Mouse (Mus musculus) stomach, embryonic 15.5 days (tissue): ENCODE measurements around the gene Usp45. TPM values are rescaled to one million over a fixed set of nuclear protein-coding genes. Genes with fewer than 3 reads are reported as not detected.

Source experiments
- ATAC-seq: fragments of 200-750 bp; cut with Nextera tagmentation; 2 replicates; pipeline ENCODE4 v1.8.0; 2017; ENCODE audit warnings: low read depth, moderate number of reproducible peaks, moderate TSS enrichment; ENCODE audit not compliant: insufficient read depth, low FRiP score
- H3K27ac ChIP-seq: fragments of 300-500 bp; sonication (generic); 2 replicates; pipeline ENCODE4 v1.5.1; 2015; ENCODE audit warnings: mild to moderate bottlenecking, inconsistent platforms
- H3K27me3 ChIP-seq: fragments of 300-500 bp; sonication (generic); replicated peaks from 2 replicates; pipeline ENCODE4 v1.6.1; 2015; ENCODE audit warnings: inconsistent platforms
- H3K36me3 ChIP-seq: fragments of 300-500 bp; sonication (generic); 2 replicates; pipeline ENCODE4 v1.6.1; 2015; ENCODE audit warnings: inconsistent platforms
- H3K4me1 ChIP-seq: fragments of 300-500 bp; sonication (generic); 2 replicates; pipeline ENCODE4 v1.6.1; 2015; ENCODE audit warnings: inconsistent platforms
- H3K4me2 ChIP-seq: fragments of 300-500 bp; sonication (generic); 2 replicates; pipeline ENCODE4 v1.6.1; 2015; ENCODE audit warnings: mild to moderate bottlenecking, inconsistent platforms
- H3K4me3 ChIP-seq: fragments of 300-500 bp; sonication (generic); replicated peaks from 2 replicates; pipeline ENCODE4 v1.5.1; 2015; ENCODE audit warnings: inconsistent platforms
- H3K9ac ChIP-seq: fragments of 300-500 bp; sonication (generic); 2 replicates; pipeline ENCODE4 v1.6.1; 2015; ENCODE audit warnings: inconsistent platforms
- H3K9me3 ChIP-seq: fragments of 300-500 bp; sonication (generic); 2 replicates; pipeline ENCODE4 v1.6.1; 2016; ENCODE audit warnings: inconsistent platforms
- WGBS: fragments of 180-500 bp; shearing (Covaris S2); methylation state at CpG from one replicate; pipeline ENCODE4 v1.1.7; 2015; 5-methylcytosine and 5-hydroxymethylcytosine counted together
- polyA plus RNA-seq: library from polyadenylated mRNA; unstranded; fragments of >200 nt; fragmentation: Nextera tagmentation; extraction: Ambion mirVana; gene quantifications from 2 replicates; pipeline ENCODE4 v1.2.1, GENCODE M21; 2015

Gene Usp45
- polyA plus RNA-seq, 1 experiment from 2014 or later, result 9.2 TPM

GRCm38 (mm10) chr4:21801620-21802019, 34.7 kb downstream of the Usp45 start:
- no peak for ATAC-seq
- Histone ChIP-seq H3K9me3 (no peaks in the 10 kb centered on the region), H3K4me1 (no peaks in the 10 kb centered on the region), H3K36me3 (0 out of 2 replicates have a peak, but pooled peaks cover 5% of the 10 kb centered on the region), H3K4me3 (no peak overlapping the region), H3K27me3 (no peaks in the 10 kb centered on the region), H3K4me2 (no peak overlapping the region), H3K27ac (no peak overlapping the region), H3K9ac (no peak overlapping the region)
- WGBS, result 87% methylated on average over 2 of the region's 2 CpGs

GRCm38 (mm10) chr4:21807204-21807603, 40.2 kb downstream of the Usp45 start:
- H3K9me3 ChIP-seq, result no peaks in the 10 kb centered on the region
- H3K4me1 ChIP-seq, result no peaks in the 10 kb centered on the region
- ATAC-seq, result no peak
- H3K9ac ChIP-seq, result no peak overlapping the region
- H3K27me3 ChIP-seq, result no peaks in the 10 kb centered on the region
- H3K4me3 ChIP-seq, result no peak overlapping the region
- no peak overlapping the region for H3K27ac ChIP-seq
- H3K36me3 ChIP-seq, result peaks cover 4% of the 10 kb centered on the region; the same call in 1 of the 2 replicates
- no peak overlapping the region for H3K4me2 ChIP-seq
- WGBS, result 83% methylated on average over 5 of the region's 5 CpGs

GRCm38 (mm10) chr4:21810608-21811007, 43.7 kb downstream of the Usp45 start:
- Histone ChIP-seq H3K9me3 (no peaks in the 10 kb centered on the region), H3K9ac (no peak overlapping the region), H3K4me2 (no peak overlapping the region), H3K4me3 (no peak overlapping the region), H3K4me1 (no peaks in the 10 kb centered on the region), H3K27me3 (no peaks in the 10 kb centered on the region), H3K27ac (no peak overlapping the region), H3K36me3 (peaks cover 4% of the 10 kb centered on the region; the same call in 1 of the 2 replicates)
- 74% methylated on average over 3 of the region's 3 CpGs for WGBS
- no peak for ATAC-seq

- Histone ChIP-seq H3K9me3 (no peaks in the 10 kb centered on the region), H3K36me3 (peaks cover 4% of the 10 kb centered on the region; the same call in 1 of the 2 replicates), H3K27me3 (no peaks in the 10 kb centered on the region), H3K4me2 (no peak overlapping the region), H3K4me1 (no peaks in the 10 kb centered on the region), H3K9ac (no peak overlapping the region), H3K4me3 (no peak overlapping the region), H3K27ac (no peak overlapping the region)
- ATAC-seq, result no peak
- WGBS, result 89% methylated on average over 6 of the region's 6 CpGs
These were observed 45.7 kb downstream of the Usp45 start for GRCm38 (mm10) chr4:21812635-21813034.

GRCm38 (mm10) chr4:21814029-21814428, 47.1 kb downstream of the Usp45 start:
- 39% methylated on average over 2 of the region's 2 CpGs for WGBS
- Histone ChIP-seq H3K4me2 (no peak overlapping the region), H3K9me3 (no peaks in the 10 kb centered on the region), H3K4me1 (no peaks in the 10 kb centered on the region), H3K36me3 (peaks cover 4% of the 10 kb centered on the region; the same call in 1 of the 2 replicates), H3K27me3 (no peaks in the 10 kb centered on the region), H3K4me3 (no peak overlapping the region), H3K9ac (no peak overlapping the region), H3K27ac (no peak overlapping the region)
- ATAC-seq, result peak; percentile 43; the same call in 1 of the 2 replicates

GRCm38 (mm10) chr4:21826616-21827015, 59.7 kb downstream of the Usp45 start:
- Histone ChIP-seq H3K27me3 (no peaks in the 10 kb centered on the region), H3K4me3 (no peak overlapping the region), H3K4me1 (no peaks in the 10 kb centered on the region), H3K4me2 (no peak overlapping the region), H3K9me3 (no peaks in the 10 kb centered on the region), H3K27ac (no peak overlapping the region), H3K9ac (no peak overlapping the region), H3K36me3 (no peaks in the 10 kb centered on the region)
- WGBS, result 73% methylated on average over 2 of the region's 2 CpGs
- no peak for ATAC-seq

- 91% methylated on average over 8 of the region's 8 CpGs for WGBS
- Histone ChIP-seq H3K9me3 (no peaks in the 10 kb centered on the region), H3K4me2 (no peak overlapping the region), H3K27me3 (no peaks in the 10 kb centered on the region), H3K27ac (no peak overlapping the region), H3K4me1 (no peaks in the 10 kb centered on the region), H3K9ac (no peak overlapping the region), H3K36me3 (peaks cover 6% of the 10 kb centered on the region; the same call in 1 of the 2 replicates), H3K4me3 (no peak overlapping the region)
- no peak for ATAC-seq
These were observed 65.9 kb downstream of the Usp45 start for GRCm38 (mm10) chr4:21832844-21833243.

GRCm38 (mm10) chr4:21847481-21848286, 80.7 kb downstream of the Usp45 start, which contains the start of gene Pnisr:
Pnisr (plus strand) TSS chr4:21847583.
- WGBS, result under 1% methylated on average over 50 of the region's 50 CpGs
- peak; percentile 97 for ATAC-seq
- no peaks in the 10 kb centered on the region for H3K36me3 ChIP-seq

GRCm38 (mm10) chr4:21848287-21848630, 81.3 kb downstream of the Usp45 start:
- Histone ChIP-seq H3K27ac (peak overlapping the region; percentile 98), H3K9me3 (no peaks in the 10 kb centered on the region), H3K4me2 (peak overlapping the region; percentile 51), H3K36me3 (no peaks in the 10 kb centered on the region), H3K27me3 (no peaks in the 10 kb centered on the region), H3K4me1 (peaks cover 7% of the 10 kb centered on the region; the same call in 1 of the 2 replicates), H3K9ac (peak overlapping the region; percentile 94), H3K4me3 (peak overlapping the region; percentile 95)
- WGBS, result under 1% methylated on average over 24 of the region's 24 CpGs
- peak; percentile 86 for ATAC-seq

More at GRCm38 (mm10) chr4:21847481-21848286, 80.7 kb downstream of the Usp45 start, which contains the start of gene Pnisr:
- Histone ChIP-seq H3K9ac (peak within 1 kb of the TSS; percentile 94), H3K27ac (peak within 1 kb of the TSS; percentile 98), H3K27me3 (no peaks in the 10 kb centered on the region), H3K4me1 (peaks cover 7% of the 10 kb centered on the region; the same call in 1 of the 2 replicates), H3K4me2 (peak within 1 kb of the TSS; percentile 56), H3K9me3 (no peaks in the 10 kb centered on the region), H3K4me3 (peak within 1 kb of the TSS; percentile 95)

- H3K27me3 ChIP-seq, result no peaks in the 10 kb centered on the region
- no peak overlapping the region for H3K4me3 ChIP-seq
- no peak overlapping the region for H3K4me2 ChIP-seq
- no peak overlapping the region for H3K9ac ChIP-seq
- H3K27ac ChIP-seq, result no peak overlapping the region
- no peaks in the 10 kb centered on the region for H3K4me1 ChIP-seq
- H3K9me3 ChIP-seq, result no peaks in the 10 kb centered on the region
- no peak for ATAC-seq
- WGBS, result 76% methylated on average over 1 of the region's 1 CpGs
- H3K36me3 ChIP-seq, result peaks cover 29% of the 10 kb centered on the region
These were observed 90.5 kb downstream of the Usp45 start for GRCm38 (mm10) chr4:21857481-21857880.

GRCm38 (mm10) chr4:21865226-21865625, 98.3 kb downstream of the Usp45 start:
- H3K9ac ChIP-seq, result no peak overlapping the region
- H3K4me2 ChIP-seq, result no peak overlapping the region
- H3K4me3 ChIP-seq, result no peak overlapping the region
- H3K27ac ChIP-seq, result no peak overlapping the region
- WGBS, result 97% methylated on average over 1 of the region's 1 CpGs
- no peaks in the 10 kb centered on the region for H3K9me3 ChIP-seq
- no peaks in the 10 kb centered on the region for H3K4me1 ChIP-seq
- ATAC-seq, result no peak
- no peaks in the 10 kb centered on the region for H3K27me3 ChIP-seq
- H3K36me3 ChIP-seq, result peaks cover 32% of the 10 kb centered on the region

GRCm38 (mm10) chr4:21878776-21879175, 111.8 kb downstream of the Usp45 start:
- H3K4me1 ChIP-seq, result no peaks in the 10 kb centered on the region
- peak overlapping the region; percentile 69 for H3K4me3 ChIP-seq
- H3K27ac ChIP-seq, result no peak overlapping the region
- H3K9ac ChIP-seq, result no peak overlapping the region
- H3K4me2 ChIP-seq, result peak overlapping the region; percentile 54
- no peaks in the 10 kb centered on the region for H3K27me3 ChIP-seq
- WGBS, result 15% methylated on average over 6 of the region's 6 CpGs
- H3K9me3 ChIP-seq, result no peaks in the 10 kb centered on the region
- H3K36me3 ChIP-seq, result peaks cover 3% of the 10 kb centered on the region
- no peak for ATAC-seq
